Mouse (Mus musculus) left cerebral cortex, adult 18-20 months (tissue): ENCODE measurements around the gene Efcab10. TPM values are rescaled to one million over a fixed set of nuclear protein-coding genes. Genes with fewer than 3 reads are reported as not detected.

ENCODE experiments used
- DNase-seq, 2 experiments: peaks; one replicate each; pipeline ENCODE4 v3.0.0; 2021 to 2022; ENCODE audit warnings: low spot score in 2 of 2, mixed read lengths in 1 of 2
- total RNA-seq, 2 experiments: library from RNA; stranded (reverse); gene quantifications; 2 replicates each; pipeline ENCODE4 v1.2.3; 2021

The Efcab10 gene
- total RNA-seq, 2 experiments from 2014 or later = 3.3 to 4.3 TPM

DNA sequence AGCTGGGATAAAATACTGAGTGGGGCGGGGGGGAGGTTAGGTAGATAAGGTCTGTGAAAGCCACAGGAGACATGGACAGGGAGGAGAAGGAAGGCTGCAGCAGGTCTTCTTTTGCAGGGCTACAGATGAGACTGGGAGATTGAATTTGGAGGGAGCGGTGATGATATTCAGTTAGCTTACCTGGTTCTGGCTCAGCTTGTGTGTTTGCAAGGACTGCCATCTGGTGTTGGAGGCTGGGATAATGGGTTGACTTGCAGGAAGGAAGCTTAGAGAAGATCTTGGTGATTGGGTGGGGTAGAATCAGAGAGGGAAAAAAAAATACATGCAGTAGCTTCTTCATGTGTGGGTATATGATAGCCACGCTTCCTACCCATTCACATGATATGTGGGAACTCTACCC lies 29.7 kb downstream of the Efcab10 start:
- DNase-seq = peak; percentile 71 to 75

- DNase-seq = no peak
These were observed 32.6 kb downstream of the Efcab10 start for GRCm38 (mm10) chr12:33427293-33427692.

- no peak for DNase-seq
These were observed 33.1 kb downstream of the Efcab10 start for GRCm38 (mm10) chr12:33427726-33428125.

DNA sequence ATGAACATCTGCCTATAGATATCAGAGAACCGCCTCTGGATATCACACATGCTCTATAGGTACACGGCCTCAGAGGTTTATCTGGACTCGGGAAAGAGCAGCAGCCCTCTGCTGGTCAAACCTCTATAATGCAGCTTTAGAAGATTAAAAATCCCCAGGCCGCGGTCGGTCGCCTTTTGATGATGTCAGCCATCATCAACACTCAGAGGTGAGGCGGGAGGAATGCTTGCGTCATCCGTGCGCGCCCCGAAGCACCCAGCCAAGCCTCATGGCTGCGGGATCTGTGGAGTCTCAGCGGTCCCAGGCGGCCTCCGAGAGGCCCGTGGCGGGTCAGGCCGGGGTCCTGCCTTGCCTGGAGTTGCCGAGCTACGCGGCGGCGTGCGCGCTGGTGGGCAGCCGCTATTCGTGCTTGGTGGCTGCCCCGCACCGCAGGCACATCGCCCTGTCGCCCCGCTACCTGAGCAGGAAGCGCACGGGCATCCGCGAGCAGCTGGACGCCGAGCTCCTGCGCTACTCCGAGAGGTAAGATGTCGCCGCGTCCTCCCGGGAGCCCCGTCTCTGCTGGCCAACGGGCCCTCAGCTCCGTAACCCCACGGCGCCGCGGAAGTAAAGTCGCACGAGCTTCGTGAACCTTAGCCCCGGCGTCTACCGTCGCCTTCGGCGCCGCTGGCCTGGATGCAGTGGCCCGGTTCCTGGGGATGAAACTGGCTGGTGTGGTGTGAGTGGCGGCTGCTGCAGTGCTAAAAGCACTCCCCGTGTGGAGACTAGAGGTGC lies 34.9 kb downstream of the Efcab10 start, which contains the start of gene Twistnb:
Gene Twistnb (plus strand): TSS at position 249 of the 774 bp plus-strand sequence.
- DNase-seq = peak; percentile 98 to 99

DNA sequence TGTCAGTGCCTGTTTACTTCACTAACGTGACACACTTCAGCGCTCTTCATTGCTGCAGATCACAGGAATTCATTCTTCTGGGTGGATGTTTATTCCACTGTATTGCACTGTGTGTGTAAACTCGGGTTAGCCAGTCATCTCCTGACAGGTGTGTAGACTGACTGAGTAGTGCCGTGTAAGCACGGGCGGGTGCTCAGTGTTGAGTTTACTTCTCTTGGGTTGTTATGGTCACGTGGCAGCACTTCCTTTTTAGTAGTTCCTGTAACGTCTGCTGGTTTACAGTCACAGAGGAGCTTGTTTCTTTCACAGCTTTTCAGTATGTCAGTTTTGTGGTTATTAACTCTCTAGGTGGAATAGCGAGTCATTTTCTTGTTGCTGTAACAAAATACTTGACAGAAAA lies 39.2 kb downstream of the Efcab10 start:
- DNase-seq = no peak

DNA sequence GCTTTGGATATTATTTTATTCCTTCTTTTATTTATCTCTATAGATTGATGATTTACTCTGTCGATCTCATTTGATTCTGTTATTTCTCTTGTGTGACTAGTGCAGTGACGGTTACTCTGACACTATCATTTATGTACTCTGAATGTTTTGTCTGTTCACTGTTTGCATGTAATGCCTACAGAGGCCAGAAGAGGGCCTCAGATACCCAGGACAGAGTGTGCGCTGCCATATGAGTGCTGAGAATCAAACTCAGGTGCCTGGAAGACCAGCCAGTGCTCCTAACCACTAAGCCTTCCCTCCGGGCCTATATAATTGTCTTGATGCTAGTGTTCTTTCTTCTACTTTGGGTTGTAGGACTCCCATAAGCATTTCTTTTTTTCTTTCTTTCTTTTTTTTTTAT lies 40.1 kb downstream of the Efcab10 start:
- no peak for DNase-seq

Other genes with a start within 250 kb of the Efcab10 start
- gene Atxn7l1, start 247.2 kb upstream of the Efcab10 start, total RNA-seq = 10 to 100 TPM; 50.2 to 60.1 TPM
- gene Twistnb, start 34.8 kb downstream of the Efcab10 start, total RNA-seq = 10 to 100 TPM; 13.4 TPM